Mouse (Mus musculus) cerebellum, adult (tissue): ENCODE data around the gene Prickle1.

Experiments
- ATAC-seq: cut with Nextera tagmentation; 2 replicates; pipeline ENCODE4 v1.9.2; 2017; ENCODE audit warnings: mild to moderate bottlenecking, moderate library complexity, mixed read lengths; ENCODE audit not compliant: insufficient number of reproducible peaks, low FRiP score, low TSS enrichment

Prickle1 gene

GRCm38 (mm10) chr15:93595746-93596145 lies at the start of gene Prickle1:
TSS of gene Prickle1 (minus strand) at chr15:93595891.
- peak; percentile 85 for ATAC-seq

GRCm38 (mm10) chr15:93640221-93640620 lies 44.5 kb upstream of the Prickle1 start:
- ATAC-seq: no peak

GRCm38 (mm10) chr15:93636976-93637375 lies 41.3 kb upstream of the Prickle1 start:
- ATAC-seq: no peak

- ATAC-seq: no peak
Observed at GRCm38 (mm10) chr15:93635603-93636002, 39.9 kb upstream of the Prickle1 start.

GRCm38 (mm10) chr15:93634536-93634935 lies 38.8 kb upstream of the Prickle1 start:
- ATAC-seq: no peak

- ATAC-seq: no peak
Observed at GRCm38 (mm10) chr15:93630001-93630541, 34.4 kb upstream of the Prickle1 start.

- ATAC-seq: no peak
Observed at GRCm38 (mm10) chr15:93629201-93629600, 33.5 kb upstream of the Prickle1 start.

GRCm38 (mm10) chr15:93627836-93628797 lies 32.4 kb upstream of the Prickle1 start:
- no peak for ATAC-seq

GRCm38 (mm10) chr15:93619551-93619950 lies 23.9 kb upstream of the Prickle1 start:
- no peak for ATAC-seq

GRCm38 (mm10) chr15:93618442-93619150 lies 22.9 kb upstream of the Prickle1 start:
- no peak for ATAC-seq

- ATAC-seq: no peak
Observed at GRCm38 (mm10) chr15:93616277-93616676, 20.6 kb upstream of the Prickle1 start.

GRCm38 (mm10) chr15:93615031-93615430 lies 19.3 kb upstream of the Prickle1 start:
- ATAC-seq: no peak

- ATAC-seq: no peak
Observed at GRCm38 (mm10) chr15:93613606-93614005, 17.9 kb upstream of the Prickle1 start.

GRCm38 (mm10) chr15:93611536-93612300 lies 16.0 kb upstream of the Prickle1 start:
- ATAC-seq: no peak

- ATAC-seq: no peak
Observed at GRCm38 (mm10) chr15:93610721-93611201, 15.1 kb upstream of the Prickle1 start.

- no peak for ATAC-seq
Observed at GRCm38 (mm10) chr15:93610288-93610687, 14.6 kb upstream of the Prickle1 start.

- ATAC-seq: no peak
Observed at GRCm38 (mm10) chr15:93602850-93603249, 7.2 kb upstream of the Prickle1 start.

- no peak for ATAC-seq
Observed at GRCm38 (mm10) chr15:93601461-93602015, 5.8 kb upstream of the Prickle1 start.

- no peak for ATAC-seq
Observed at GRCm38 (mm10) chr15:93596991-93597390, 1.3 kb upstream of the Prickle1 start.

- ATAC-seq: peak; percentile 53
Observed at GRCm38 (mm10) chr15:93596285-93596684, 594 bp upstream of the Prickle1 start.
